Mouse (Mus musculus): Measurements from ENCODE around the gene Lyzl4. TPM values are rescaled to one million over a fixed set of nuclear protein-coding genes. Genes with fewer than 3 reads are reported as not detected.

Gene Lyzl4
- total and polyA plus RNA-seq, 3 experiments, result not detected

DNA sequence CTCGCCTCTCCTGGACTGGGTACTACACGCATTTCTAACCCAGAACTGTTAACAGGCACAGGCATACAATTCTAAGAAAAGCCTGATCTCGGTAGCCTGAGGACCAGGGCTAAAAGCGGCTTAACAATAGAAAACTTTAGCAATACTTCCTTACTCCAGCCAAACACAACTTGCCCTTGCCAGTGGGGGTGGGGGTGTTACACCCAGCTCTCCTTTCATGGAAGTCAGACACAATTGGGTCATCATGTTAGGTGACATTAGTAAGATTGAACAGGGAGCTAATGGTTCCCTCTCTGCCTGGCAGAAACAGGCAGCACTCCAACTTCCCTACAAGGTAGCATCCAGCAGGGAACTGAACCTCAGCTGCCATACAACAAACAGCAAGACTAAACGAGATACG is 32.5 kb downstream of the Lyzl4 start:
- no peaks in the 10 kb centered on the region for H3K9me3 ChIP-seq (replicated peaks; ENCODE audit: insufficient read depth, low read length)
- no peak overlapping the region for H3K4me3 ChIP-seq (ENCODE audit: control insufficient read depth in 1 of 2, insufficient read depth in 1 of 2, low read depth in 2 of 2, low read length in 2 of 2)
- DNase-seq (ENCODE audit: low read depth, low spot score), result no peak
- no peaks in the 10 kb centered on the region for H3K27me3 ChIP-seq (ENCODE audit: control insufficient read depth in 1 of 2, insufficient read depth in 2 of 2, low read length in 2 of 2)
- TF ChIP-seq GATA1 (IDR thresholded peaks at IDR 0.05; ENCODE audit: low read depth, low read length), result no peak
- TF ChIP-seq NRF1 (IDR thresholded peaks at IDR 0.05; ENCODE audit: insufficient read depth, low read depth, low read length, poor library complexity, severe bottlenecking), result no peak
- no peak for TF ChIP-seq ZNF384 (IDR thresholded peaks at IDR 0.05; ENCODE audit: low read depth, low read length)
- no peak for TF ChIP-seq TAL1 (IDR thresholded peaks at IDR 0.05; ENCODE audit: low read length)
- TF ChIP-seq E2F4 (IDR thresholded peaks at IDR 0.05; ENCODE audit: borderline replicate concordance, low read depth, low read length), result no peak
- no peak for TF ChIP-seq MAX (IDR thresholded peaks at IDR 0.05; ENCODE audit: low read length)
- TF ChIP-seq MYC (IDR thresholded peaks at IDR 0.05; ENCODE audit: low read depth, low read length), result no peak
- no peak for TF ChIP-seq POLR2AphosphoS5 (IDR thresholded peaks at IDR 0.05; ENCODE audit: borderline replicate concordance, low read depth, low read length)
- TF ChIP-seq USF1 (IDR thresholded peaks at IDR 0.05; ENCODE audit: low read depth, low read length), result no peak
- no peak for TF ChIP-seq KAT2A (conservative IDR thresholded peaks at IDR 0.05; ENCODE audit: low read depth, low read length)
- TF ChIP-seq ELF1 (IDR thresholded peaks at IDR 0.05; ENCODE audit: low read depth, low read length), result no peak
- no peak for TF ChIP-seq BHLHE40 (IDR thresholded peaks at IDR 0.05; ENCODE audit: borderline replicate concordance, low read depth, low read length)
- no peak for TF ChIP-seq GABPA (IDR thresholded peaks at IDR 0.05; ENCODE audit: low read depth, low read length)
- TF ChIP-seq SIN3A (IDR thresholded peaks at IDR 0.05; ENCODE audit: low read length), result no peak
- no peak for TF ChIP-seq SMC3 (IDR thresholded peaks at IDR 0.05; ENCODE audit: low read depth, low read length)
- no peak for TF ChIP-seq CHD1 (IDR thresholded peaks at IDR 0.05; ENCODE audit: low read depth, low read length)
- no peak overlapping the region for H3K9ac ChIP-seq (ENCODE audit: control insufficient read depth, low read depth, low read length, poor library complexity, severe bottlenecking)
- no peaks in the 10 kb centered on the region for H3K79me2 ChIP-seq (ENCODE audit: control insufficient read depth, insufficient read depth, low read length, poor library complexity)
- H3K36me3 ChIP-seq (ENCODE audit: control insufficient read depth in 1 of 2, insufficient read depth in 2 of 2, low read length in 2 of 2), result no peaks in the 10 kb centered on the region
- no peak overlapping the region for H3K27ac ChIP-seq (ENCODE audit: control insufficient read depth, low read depth, low read length)
- 0 out of 4 replicates have a peak, but pooled peaks cover 0 to 4% of the 10 kb centered on the region in 2 experiments for H3K4me1 ChIP-seq (ENCODE audit: control insufficient read depth in 1 of 2, insufficient read depth in 2 of 2, low read length in 2 of 2)

- no peaks in the 10 kb centered on the region for H3K27me3 ChIP-seq (ENCODE audit: control insufficient read depth in 1 of 2, insufficient read depth in 2 of 2, low read length in 2 of 2)
- H3K9me3 ChIP-seq (replicated peaks; ENCODE audit: insufficient read depth, low read length), result no peaks in the 10 kb centered on the region
- no peaks in the 10 kb centered on the region for H3K79me2 ChIP-seq (ENCODE audit: control insufficient read depth, insufficient read depth, low read length, poor library complexity)
- no peak overlapping the region for H3K4me3 ChIP-seq (ENCODE audit: control insufficient read depth in 1 of 2, insufficient read depth in 1 of 2, low read depth in 2 of 2, low read length in 2 of 2)
- H3K9ac ChIP-seq (ENCODE audit: control insufficient read depth, low read depth, low read length, poor library complexity, severe bottlenecking), result no peak overlapping the region
- no peak for TF ChIP-seq POLR2AphosphoS2 (IDR thresholded peaks at IDR 0.05; ENCODE audit: low read length)
- no peak for TF ChIP-seq JUND (IDR thresholded peaks at IDR 0.05; ENCODE audit: low read depth, low read length)
- TF ChIP-seq UBTF (IDR thresholded peaks at IDR 0.05; ENCODE audit: borderline replicate concordance, insufficient read depth, low read depth, low read length), result no peak
- TF ChIP-seq MAFK (IDR thresholded peaks at IDR 0.05; ENCODE audit: borderline replicate concordance, low read depth, low read length), result no peak
- H3K27ac ChIP-seq (ENCODE audit: control insufficient read depth, low read depth, low read length), result no peak overlapping the region
- H3K4me1 ChIP-seq (ENCODE audit: control insufficient read depth in 1 of 2, insufficient read depth in 2 of 2, low read length in 2 of 2), result no peaks in the 10 kb centered on the region
- no peaks in the 10 kb centered on the region for H3K36me3 ChIP-seq (ENCODE audit: control insufficient read depth in 1 of 2, insufficient read depth in 2 of 2, low read length in 2 of 2)
- no peak for DNase-seq (ENCODE audit: low read depth, low spot score)
Observed at GRCm38 (mm10) chr9:121606498-121607096, 35.3 kb downstream of the Lyzl4 start.
